ENCODE assay signal across 8 mouse cellular contexts in genomic region chr14:118506591-118507146, GRCm38 (mm10).
DNase-seq lines count a peak whose midpoint lies in the region; ATAC-seq and TF ChIP-seq lines count a peak whose summit lies in the region.

No protein-coding gene starts in this region.

- no peak for ATAC-seq in heart, embryonic 11.5 days (replicated peaks; ENCODE audit: insufficient number of reproducible peaks, low FRiP score, low TSS enrichment)
- ATAC-seq in limb, embryonic 11.5 days (ENCODE audit: insufficient number of reproducible peaks, low FRiP score, low TSS enrichment, low read depth): peak; percentile 61; the same call in 1 of the 2 replicates
- ATAC-seq in erythroblast, adult 5-6 weeks (replicated peaks; ENCODE audit: low FRiP score, poor library complexity, severe bottlenecking): no peak

- TF ChIP-seq POLR2A in kidney, adult 2 months (IDR thresholded peaks at IDR 0.05; ENCODE audit: low read depth, low read length): no peak

- H3K36me3 ChIP-seq in kidney, adult 2 months (ENCODE audit: control insufficient read depth, insufficient read depth, low read length): no peaks in the 10 kb centered on the region
- H3K36me3 ChIP-seq in heart, embryonic 11.5 days (ENCODE audit: control insufficient read depth, insufficient read depth, low read length): no peaks in the 10 kb centered on the region
- H3K36me3 ChIP-seq in limb, embryonic 11.5 days (ENCODE audit: control insufficient read depth, insufficient read depth, low read length): no peaks in the 10 kb centered on the region

- peak overlapping the region; percentile 27; the same call in 1 of the 2 replicates for H3K4me2 ChIP-seq in heart, embryonic 11.5 days
- H3K4me2 ChIP-seq in limb, embryonic 11.5 days (ENCODE audit: low read depth, severe bottlenecking): no peak overlapping the region

- no peak overlapping the region for H3K27ac ChIP-seq in kidney, adult 2 months (ENCODE audit: insufficient read depth, low read depth, low read length)
- H3K27ac ChIP-seq in heart, embryonic 11.5 days (ENCODE audit: low read depth, low read length): no peak overlapping the region
- no peak overlapping the region for H3K27ac ChIP-seq in limb, embryonic 11.5 days (replicated peaks; ENCODE audit: low read depth, low read length)

- H3K9me3 ChIP-seq in heart, embryonic 11.5 days (replicated peaks; ENCODE audit: control insufficient read depth, low read length): no peaks in the 10 kb centered on the region
- no peaks in the 10 kb centered on the region for H3K9me3 ChIP-seq in limb, embryonic 11.5 days (ENCODE audit: control insufficient read depth, low read length)

- DNase-seq in kidney, adult 2 months: peak; percentile 11
- DNase-seq in kidney, adult 8-10 months: no peak
- peak; percentile 49 for DNase-seq in limb, embryonic 11.5 days (ENCODE audit: low spot score)
- peak; percentile 74 for DNase-seq in retina, embryonic 14.5 days (ENCODE audit: low spot score)
- no peak for DNase-seq in layer of hippocampus, adult 9-11 months
- DNase-seq in thymus, postnatal 4 days: no peak

- TF ChIP-seq CTCF in kidney, adult 2 months (conservative IDR thresholded peaks at IDR 0.05; ENCODE audit: insufficient read depth, insufficient read length, low read depth, low read length): no peak

- no peak overlapping the region for H3K4me3 ChIP-seq in kidney, adult 2 months (ENCODE audit: insufficient read depth, low read depth, low read length)
- H3K4me3 ChIP-seq in heart, embryonic 11.5 days (ENCODE audit: low read depth, low read length): no peak overlapping the region
- H3K4me3 ChIP-seq in limb, embryonic 11.5 days (ENCODE audit: low read depth, low read length): no peak overlapping the region

- no peaks in the 10 kb centered on the region for H3K4me1 ChIP-seq in kidney, adult 2 months (ENCODE audit: control insufficient read depth, insufficient read depth, low read length)
- 0 out of 2 replicates have a peak, but pooled peaks cover 3% of the 10 kb centered on the region for H3K4me1 ChIP-seq in heart, embryonic 11.5 days (ENCODE audit: control insufficient read depth, insufficient read depth, low read length)
- H3K4me1 ChIP-seq in limb, embryonic 11.5 days (ENCODE audit: control insufficient read depth, insufficient read depth, low read length): peaks cover 16% of the 10 kb centered on the region

- 55% methylated on average over 14 of the region's 14 CpGs for WGBS in kidney, adult 2 months
- 56% methylated on average over 14 of the region's 14 CpGs for WGBS in heart, embryonic 11.5 days (ENCODE audit: insufficient replicate concordance)
- WGBS in limb, embryonic 11.5 days: 42% methylated on average over 14 of the region's 14 CpGs

- no peaks in the 10 kb centered on the region for H3K27me3 ChIP-seq in kidney, adult 2 months (replicated peaks; ENCODE audit: control insufficient read depth, insufficient read depth, low read length)
- no peaks in the 10 kb centered on the region for H3K27me3 ChIP-seq in heart, embryonic 11.5 days (ENCODE audit: control insufficient read depth, insufficient read depth, low read length)
- peaks cover 2% of the 10 kb centered on the region; the same call in 1 of the 2 replicates for H3K27me3 ChIP-seq in limb, embryonic 11.5 days (ENCODE audit: control insufficient read depth, insufficient read depth, low read length)

- no peak overlapping the region for H3K9ac ChIP-seq in heart, embryonic 11.5 days (ENCODE audit: low read depth, low read length)
- H3K9ac ChIP-seq in limb, embryonic 11.5 days (ENCODE audit: low read length): no peak overlapping the region

Comparison
In these comparisons a context has a peak if more than half of its experiments do, and no peak if none do; other contexts are left out.
1. DNase-seq: peak in kidney, adult 2 months (single experiment), limb, embryonic 11.5 days (single experiment) and retina, embryonic 14.5 days (single experiment); none in kidney, adult 8-10 months (0 of 2), layer of hippocampus, adult 9-11 months (single experiment) and thymus, postnatal 4 days (single experiment).